Mouse (Mus musculus) cerebellum, postnatal 14 days (tissue): ENCODE results near the gene Ppm1h.
A peak's percentile ranks its signal among the peaks of the same experiment; 100 is the strongest.

Experiments used
- DNase-seq, 2 experiments: peaks; one replicate each; pipeline ENCODE4 v3.0.0; 2021; ENCODE audit warnings: mixed read lengths in 2 of 2

The Ppm1h gene

GRCm38 (mm10) chr10:122817741-122818140, 139.2 kb downstream of the Ppm1h start:
- DNase-seq, result no peak

DNA sequence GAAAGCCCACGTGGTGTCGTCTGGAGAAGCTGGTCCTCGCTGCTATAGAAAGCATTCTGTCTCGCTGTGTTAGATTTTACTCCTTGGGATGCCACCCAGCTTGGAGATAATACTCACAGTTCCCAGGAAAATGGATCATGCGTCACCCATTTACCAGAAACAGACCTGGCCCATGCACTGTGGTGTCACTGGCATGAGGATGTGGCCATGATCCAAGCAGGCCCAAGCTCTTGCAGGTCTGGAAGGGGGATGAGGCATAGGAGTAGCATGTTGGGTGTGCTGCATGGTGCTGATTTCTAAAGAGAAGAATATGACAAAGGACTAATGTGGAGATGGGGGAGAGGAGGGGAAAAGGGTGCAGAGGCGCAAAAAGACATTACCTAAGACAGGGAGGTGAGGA, 141.2 kb downstream of the Ppm1h start:
- peak in 1 of 2 experiments; percentile 56 for DNase-seq

DNA sequence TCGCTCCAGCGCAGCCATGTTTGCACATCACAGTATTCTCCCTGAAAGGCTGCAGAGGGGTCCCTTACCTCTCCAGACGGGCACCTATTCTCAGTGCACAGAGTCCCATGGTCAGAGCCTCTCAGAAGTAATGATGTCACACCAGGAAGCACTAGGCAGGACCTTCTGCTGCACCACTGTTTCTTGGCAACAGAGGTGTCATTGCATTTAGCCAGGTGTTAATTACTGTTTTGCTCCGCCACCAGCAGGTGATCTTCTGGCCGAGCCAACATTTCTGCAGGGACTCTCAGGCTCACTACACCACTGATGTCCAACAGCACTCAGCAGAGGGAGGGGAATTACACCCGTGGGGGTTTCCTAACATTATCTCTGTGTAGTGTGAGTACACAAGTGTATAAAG, 143.0 kb downstream of the Ppm1h start:
- peak in 1 of 2 experiments; percentile 59 for DNase-seq

DNA sequence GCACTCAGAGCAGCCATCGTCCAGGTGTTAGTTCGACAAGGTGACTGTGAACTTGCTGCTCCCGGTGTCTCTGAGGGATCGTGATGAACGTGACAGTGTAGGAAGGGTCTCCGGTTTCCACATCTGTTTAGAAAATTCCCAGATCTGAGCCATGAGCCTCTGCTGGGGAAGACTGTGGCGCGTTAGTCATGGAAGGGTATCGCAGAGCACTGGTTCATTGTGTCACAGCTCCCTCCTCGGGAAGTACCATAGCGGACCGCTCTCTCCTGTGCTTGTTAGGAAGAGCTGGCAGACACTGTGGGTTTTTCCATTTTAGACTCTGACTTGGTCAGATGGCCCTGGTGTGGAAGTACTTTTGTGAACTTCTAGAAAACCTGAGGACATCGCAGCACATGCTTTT, 145.1 kb downstream of the Ppm1h start:
- no peak for DNase-seq

DNA sequence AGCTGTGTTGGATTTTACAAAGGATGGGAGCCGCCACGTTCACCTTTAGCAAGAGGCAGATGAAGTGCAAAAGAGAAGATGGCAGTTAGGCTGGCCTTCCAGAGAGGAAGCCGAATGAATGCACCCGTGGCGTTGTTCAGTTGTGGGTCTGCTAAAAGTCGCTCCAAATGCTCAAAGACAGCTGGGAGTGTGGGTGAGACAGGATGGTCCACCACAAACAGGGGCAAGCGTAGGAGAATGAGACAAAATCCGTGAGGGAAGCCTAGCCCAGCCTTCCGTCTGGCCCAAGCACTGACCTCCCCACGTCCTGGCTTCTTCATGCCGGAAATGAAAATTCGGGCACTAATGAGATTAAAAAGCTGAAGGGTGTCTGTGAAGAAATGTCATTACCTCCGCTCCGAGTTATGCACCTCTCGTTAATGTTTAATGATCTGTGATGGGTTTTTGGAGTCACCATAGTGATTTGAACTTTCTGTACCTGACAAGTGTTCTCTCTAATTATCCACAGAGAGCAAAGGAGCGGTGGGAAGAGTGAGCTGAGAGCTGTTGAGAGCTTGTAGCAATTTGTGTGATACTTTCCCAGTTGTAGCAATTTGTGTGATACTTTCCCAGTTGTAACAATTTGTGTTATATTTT, 148.3 kb downstream of the Ppm1h start:
- no peak for DNase-seq

DNA sequence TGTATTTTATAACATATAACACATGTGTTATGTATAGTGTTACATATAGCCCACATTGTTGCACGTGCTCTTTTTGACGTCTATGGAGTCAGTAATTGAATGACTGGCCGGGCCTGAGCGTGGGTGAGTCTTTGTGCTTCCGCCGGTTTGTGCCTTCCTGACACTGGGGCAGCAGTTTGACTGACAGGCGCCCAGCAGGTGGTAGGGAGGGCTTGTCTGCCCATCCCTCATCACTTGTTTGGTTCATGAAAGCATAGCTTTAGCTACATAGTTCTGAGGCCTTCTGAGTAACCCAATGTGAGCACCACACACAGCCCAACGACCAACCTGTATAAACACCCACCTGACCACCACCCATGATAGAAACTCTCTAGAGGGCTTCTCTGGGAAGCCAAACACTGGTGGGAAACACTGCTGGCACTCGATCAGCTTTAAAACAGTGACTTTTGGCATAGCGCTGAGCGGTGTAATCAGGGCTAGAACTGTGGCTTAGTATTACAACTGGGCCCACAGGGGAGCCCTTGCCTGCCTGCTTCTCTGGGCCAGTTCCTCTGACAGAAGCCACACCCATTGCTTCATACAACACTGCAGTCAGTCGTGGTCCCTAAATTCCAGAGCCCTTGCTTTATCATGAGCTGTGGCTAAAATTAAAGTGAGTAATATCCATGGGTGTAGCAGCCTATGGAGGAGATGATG, 149.3 kb downstream of the Ppm1h start:
- peak in 1 of 2 experiments; percentile 44 for DNase-seq

DNA sequence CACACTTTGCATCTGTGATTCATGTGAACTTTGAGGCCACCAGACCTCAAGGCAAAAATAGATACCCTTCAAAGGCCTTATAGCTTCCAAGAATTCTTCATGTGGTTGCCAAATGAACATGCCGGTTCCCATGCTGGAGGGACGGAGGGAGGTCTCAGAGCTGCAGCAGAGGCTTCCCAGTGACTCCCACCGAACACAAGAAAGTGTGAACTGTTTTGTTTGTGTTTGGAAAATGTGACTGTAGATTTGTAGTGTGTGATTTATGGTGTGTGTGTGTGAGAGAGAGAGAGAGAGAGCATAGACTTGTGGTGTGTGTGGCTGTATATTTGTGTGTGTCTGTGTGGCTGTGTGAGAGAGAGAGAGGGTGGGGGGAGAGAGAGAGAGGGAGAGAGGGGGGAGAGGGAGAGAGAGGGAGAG, 151.2 kb downstream of the Ppm1h start:
- peak; percentile 49 to 67 for DNase-seq

DNA sequence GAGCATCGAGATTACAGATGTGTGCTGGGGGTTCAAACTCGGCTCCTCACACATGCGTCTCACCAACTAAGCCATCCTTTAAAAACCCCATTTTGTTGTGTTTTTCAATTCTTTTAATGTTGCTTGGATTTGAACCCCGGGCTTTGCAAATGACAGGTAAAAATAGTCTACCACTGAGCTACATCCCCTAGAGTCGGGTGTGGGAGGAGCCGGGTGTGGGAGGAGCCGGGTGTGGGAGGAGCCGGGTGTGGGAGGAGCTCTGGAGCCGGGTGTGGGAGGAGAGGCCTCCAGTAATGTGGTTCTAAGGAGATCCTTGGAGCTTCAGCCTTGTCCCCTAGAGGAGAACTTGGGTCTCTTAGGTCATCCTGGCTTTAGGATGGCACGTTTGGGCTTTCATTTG, 152.1 kb downstream of the Ppm1h start:
- DNase-seq, result no peak

- DNase-seq, result peak; percentile 99
These were observed 163.5 kb downstream of the Ppm1h start for GRCm38 (mm10) chr10:122842014-122842413.

- DNase-seq, result no peak
These were observed 164.4 kb downstream of the Ppm1h start for GRCm38 (mm10) chr10:122842961-122843360.

- peak; percentile 79 for DNase-seq
These were observed 166.9 kb downstream of the Ppm1h start for GRCm38 (mm10) chr10:122845471-122845870.

GRCm38 (mm10) chr10:122846476-122846875, 167.9 kb downstream of the Ppm1h start:
- no peak for DNase-seq

DNA sequence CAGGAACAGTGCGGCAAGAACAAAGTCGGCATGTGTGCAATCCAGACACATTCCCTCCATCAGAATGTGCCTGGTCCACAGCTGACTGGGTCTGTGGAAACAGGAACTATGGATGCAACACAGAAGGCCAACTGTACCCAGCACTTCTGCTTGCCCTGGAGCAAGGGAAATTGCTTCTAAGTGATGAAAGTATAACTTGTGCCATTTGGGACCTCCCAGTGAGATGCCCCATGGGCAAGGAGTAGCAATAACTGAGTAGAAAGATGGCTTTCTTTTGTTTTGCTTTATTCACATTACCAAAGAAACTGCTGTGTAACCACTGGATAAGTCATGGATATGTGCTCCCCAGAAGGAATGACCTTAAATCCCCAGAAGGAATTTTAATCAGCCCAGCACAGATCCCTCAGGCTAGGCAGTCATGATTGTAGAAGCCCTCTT, 169.5 kb downstream of the Ppm1h start:
- no peak for DNase-seq

DNA sequence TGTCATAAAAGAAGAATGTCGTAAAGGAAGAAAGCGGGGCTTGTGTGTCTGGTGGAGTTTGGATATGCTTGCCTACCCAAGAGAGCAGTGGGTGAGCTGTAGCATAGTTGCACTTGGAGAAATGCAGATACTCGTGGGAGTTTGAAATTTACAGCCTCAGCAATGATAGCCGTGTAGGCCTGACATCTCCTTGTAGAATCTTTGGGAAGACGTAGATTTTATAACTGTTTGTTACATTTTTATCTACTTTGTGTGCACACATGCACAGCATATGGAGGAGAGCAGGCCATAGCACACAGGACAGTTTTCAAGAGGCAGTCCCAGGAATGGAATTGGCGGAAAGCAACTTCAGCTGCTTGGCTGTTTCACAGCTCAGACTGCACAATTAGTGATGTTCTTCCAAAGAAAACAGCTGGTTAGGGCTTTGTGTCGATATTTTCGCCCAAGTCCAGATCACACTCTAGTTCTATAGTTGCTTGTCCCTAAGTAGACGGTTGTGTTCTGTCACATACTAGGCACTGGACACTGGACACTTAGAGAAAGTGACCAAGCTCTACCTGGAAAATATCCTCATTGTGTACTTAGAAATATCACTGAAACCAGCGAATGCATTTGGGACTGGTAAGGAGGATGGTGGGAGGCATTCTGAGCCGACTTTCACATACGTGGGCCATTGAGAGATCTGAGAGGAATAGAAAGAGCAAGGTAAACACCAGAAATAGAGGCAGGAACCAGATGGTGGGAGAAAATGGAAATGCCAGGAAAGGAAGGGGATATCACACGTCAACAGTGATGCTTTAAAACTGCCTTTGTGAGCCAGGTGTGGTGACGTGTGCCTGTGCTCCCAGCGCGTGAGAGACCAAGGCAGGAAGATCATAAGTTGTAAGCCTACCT, 173.0 kb downstream of the Ppm1h start:
- no peak for DNase-seq

- no peak for DNase-seq
These were observed 176.0 kb downstream of the Ppm1h start for GRCm38 (mm10) chr10:122854571-122854970.

DNA sequence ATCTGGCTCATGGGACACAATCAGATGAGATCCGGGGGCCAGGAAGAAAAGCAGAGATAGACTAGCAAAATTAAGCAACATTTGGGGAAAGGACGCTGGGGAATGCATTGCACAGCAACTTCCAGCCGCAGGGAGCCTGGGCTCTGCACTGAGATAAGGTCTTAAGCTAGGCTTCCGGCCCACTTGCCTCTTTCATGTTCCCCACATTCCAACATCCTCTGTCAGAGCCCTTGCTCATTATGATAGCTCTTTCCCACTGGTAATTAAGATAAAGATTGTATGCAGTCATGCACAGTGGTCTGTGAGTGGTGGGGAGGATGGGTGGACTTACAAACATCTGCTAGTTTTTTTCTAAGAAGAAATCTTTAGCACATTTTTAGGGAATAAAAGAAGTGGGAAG, 176.6 kb downstream of the Ppm1h start:
- DNase-seq, result no peak

DNA sequence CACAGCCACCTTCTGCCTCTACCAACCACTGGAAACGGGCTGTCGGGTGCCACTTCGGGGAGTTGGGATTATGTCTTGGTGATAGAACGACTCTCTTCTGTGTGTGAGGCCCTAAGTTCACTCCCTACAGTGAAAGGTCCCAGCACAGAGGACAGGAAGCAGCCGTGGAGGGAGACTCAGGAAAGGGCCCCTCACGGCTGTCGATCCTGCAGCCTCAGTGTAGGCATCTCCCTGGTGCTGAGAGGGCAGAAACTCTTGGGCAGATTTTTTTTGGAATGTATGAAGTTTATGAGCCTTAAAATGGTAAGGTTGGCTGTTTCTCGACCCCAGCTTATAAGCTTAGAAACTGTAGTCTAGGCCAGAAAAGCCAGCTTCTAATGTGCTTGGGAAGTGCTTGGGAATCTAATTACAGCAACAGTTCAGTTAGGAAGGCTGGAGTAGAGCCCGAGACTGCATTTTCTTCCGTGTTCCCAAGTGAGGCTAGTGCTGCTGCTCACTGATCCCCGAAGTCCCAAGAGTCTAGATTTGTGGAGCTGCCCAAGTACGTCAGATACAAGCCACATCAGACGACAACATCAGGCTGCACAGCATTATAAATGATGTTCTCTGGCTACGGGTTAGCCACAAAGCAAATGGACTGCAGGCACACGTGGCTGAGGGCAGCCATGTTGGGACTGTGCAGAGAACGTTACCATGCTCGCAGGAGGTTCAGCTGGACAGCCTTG, 177.6 kb downstream of the Ppm1h start:
- no peak for DNase-seq

DNA sequence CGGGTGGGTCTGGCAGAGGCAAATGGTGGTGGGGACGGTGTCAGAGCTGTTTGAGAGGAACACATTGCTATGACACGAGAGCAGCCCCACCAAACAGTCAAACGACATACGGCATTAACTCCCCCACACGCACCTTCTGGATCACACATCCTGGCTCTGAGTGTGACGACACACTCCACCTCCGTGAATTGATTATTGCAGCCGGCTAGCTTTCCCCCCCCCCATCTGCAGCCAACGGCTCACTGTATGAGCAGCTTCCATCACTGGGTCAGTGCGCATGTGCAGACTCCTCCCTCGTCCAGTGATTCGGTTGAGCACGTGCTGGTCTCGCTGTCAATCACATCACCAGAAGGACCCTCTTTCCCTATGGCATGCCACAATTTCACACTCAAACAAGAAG, 178.6 kb downstream of the Ppm1h start:
- DNase-seq, result no peak

GRCm38 (mm10) chr10:122858904-122859641, 180.5 kb downstream of the Ppm1h start:
- DNase-seq, result no peak

- DNase-seq, result no peak
These were observed 181.1 kb downstream of the Ppm1h start for GRCm38 (mm10) chr10:122859642-122859997.

GRCm38 (mm10) chr10:122860076-122860475, 181.5 kb downstream of the Ppm1h start:
- DNase-seq, result no peak

DNA sequence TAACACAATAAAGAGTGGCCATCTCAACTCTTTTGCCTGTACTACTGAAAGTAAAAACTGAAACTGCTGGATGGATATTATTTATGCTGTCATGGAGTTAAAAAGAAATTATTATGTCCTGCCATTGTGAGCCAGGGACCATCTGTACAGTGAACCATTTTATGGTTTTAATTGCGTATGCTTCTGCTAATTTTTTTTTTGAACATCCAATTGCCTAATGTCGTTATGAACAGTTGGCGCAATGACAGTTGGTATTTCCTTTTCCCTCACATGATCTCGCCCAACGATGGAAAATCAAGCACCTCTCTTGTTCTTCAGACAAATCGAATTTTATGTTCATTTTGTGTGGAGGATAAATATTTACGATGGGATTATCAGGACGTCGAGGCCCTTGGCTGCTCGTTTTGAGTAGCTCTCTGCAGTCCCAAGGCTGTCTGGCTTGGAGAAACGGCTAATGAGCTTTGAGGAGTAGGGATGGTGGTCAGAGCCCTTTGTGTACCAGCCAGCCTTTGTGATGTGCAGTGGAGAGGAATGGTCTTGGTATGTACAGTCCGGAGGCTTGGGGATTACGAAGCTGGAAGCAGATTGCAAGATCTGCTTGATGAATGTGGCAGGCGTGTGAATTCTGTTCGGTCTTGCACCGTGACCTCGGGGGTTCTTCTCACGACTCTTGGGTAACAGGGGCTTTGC, 183.3 kb downstream of the Ppm1h start:
- DNase-seq, result no peak
